Mouse (Mus musculus) MEL (cell line): ENCODE results near the gene Fam129c.

ENCODE experiments used
- CTCF ChIP-seq, 3 experiments: IDR thresholded peaks in 2 of 3; conservative IDR thresholded peaks in 1 of 3; 2 replicates each; pipeline ENCODE4 v1.5.1; 2011 to 2012; ENCODE audit warnings: low read length in 3 of 3, low read depth in 2 of 3, mild to moderate bottlenecking in 2 of 3, improper control_type of control experiment in 1 of 3, inconsistent platforms in 1 of 3, mixed read lengths in 1 of 3, moderate library complexity in 1 of 3; ENCODE audit not compliant: control insufficient read depth in 1 of 3, insufficient read depth in 1 of 3, poor library complexity in 1 of 3, severe bottlenecking in 1 of 3
- EP300 ChIP-seq, 2 experiments: IDR thresholded peaks; 2 replicates each; pipeline ENCODE4 v1.6.1; 2011; ENCODE audit warnings: improper control_type of control experiment in 2 of 2, low read length in 2 of 2, low read depth in 1 of 2, mild to moderate bottlenecking in 1 of 2
- ETS1 ChIP-seq: IDR thresholded peaks from 2 replicates; pipeline ENCODE4 v1.6.1; 2012; ENCODE audit warnings: low read depth, mild to moderate bottlenecking, inconsistent platforms, low read length, improper control_type of control experiment, moderate library complexity
- GABPA ChIP-seq: IDR thresholded peaks from 2 replicates; pipeline ENCODE4 v1.6.1; 2012; ENCODE audit warnings: low read depth, mild to moderate bottlenecking, inconsistent platforms, low read length, improper control_type of control experiment, moderate library complexity
- GATA1 ChIP-seq: IDR thresholded peaks from 2 replicates; pipeline ENCODE4 v1.6.1; 2011; ENCODE audit warnings: low read depth, low read length, improper control_type of control experiment
- MAFK ChIP-seq: IDR thresholded peaks from 2 replicates; pipeline ENCODE4 v1.6.1; 2011; ENCODE audit warnings: low read depth, mild to moderate bottlenecking, low read length, improper control_type of control experiment, borderline replicate concordance
- MAX ChIP-seq: IDR thresholded peaks from 2 replicates; pipeline ENCODE4 v1.6.1; 2011; ENCODE audit warnings: low read length, improper control_type of control experiment
- POLR2A ChIP-seq, 2 experiments: IDR thresholded peaks; 2 replicates each; pipeline ENCODE4 v1.6.1; 2011 to 2012; ENCODE audit warnings: low read length in 2 of 2, mild to moderate bottlenecking in 2 of 2, control low read depth in 1 of 2, improper control_type of control experiment in 1 of 2, low read depth in 1 of 2, moderate library complexity in 1 of 2; ENCODE audit not compliant: control insufficient read depth in 1 of 2, insufficient read depth in 1 of 2, poor library complexity in 1 of 2
- POLR2AphosphoS2 ChIP-seq: IDR thresholded peaks from 2 replicates; pipeline ENCODE4 v1.6.1; 2011; ENCODE audit warnings: low read length, improper control_type of control experiment
- ZNF384 ChIP-seq: IDR thresholded peaks from 2 replicates; pipeline ENCODE4 v1.6.1; 2012; ENCODE audit warnings: low read depth, mild to moderate bottlenecking, inconsistent platforms, low read length, improper control_type of control experiment

- TF ChIP-seq ETS1: no peak
- TF ChIP-seq POLR2AphosphoS2: no peak
- TF ChIP-seq EP300 (IDR thresholded peaks at IDR 0.05; ENCODE audit: low read depth in 1 of 2, low read length in 2 of 2): no peak
- TF ChIP-seq POLR2A (IDR thresholded peaks at IDR 0.05; ENCODE audit: control insufficient read depth in 1 of 2, insufficient read depth in 1 of 2, low read depth in 1 of 2, low read length in 2 of 2, poor library complexity in 1 of 2): no peak
- no peak for TF ChIP-seq GATA1
- no peak for TF ChIP-seq MAFK
- no peak for TF ChIP-seq GABPA
- TF ChIP-seq ZNF384: no peak
- no peak for TF ChIP-seq MAX
- TF ChIP-seq CTCF (IDR thresholded peaks at IDR 0.05 in 2 of 3, conservative IDR thresholded peaks at IDR 0.05 in 1 of 3; ENCODE audit: control insufficient read depth in 1 of 3, insufficient read depth in 1 of 3, low read depth in 2 of 3, low read length in 3 of 3, poor library complexity in 1 of 3, severe bottlenecking in 1 of 3): no peak
Measured at GRCm38 (mm10) chr8:71579009-71579408, 18.4 kb upstream of the Fam129c start.
